Mouse (Mus musculus): Measurements from ENCODE around the gene Nr3c2. TPM values are rescaled to one million over a fixed set of nuclear protein-coding genes. Genes with fewer than 3 reads are reported as not detected.

Gene Nr3c2
- polyA plus RNA-seq, 1 experiment from 2014 or later: 1.2 TPM

DNA sequence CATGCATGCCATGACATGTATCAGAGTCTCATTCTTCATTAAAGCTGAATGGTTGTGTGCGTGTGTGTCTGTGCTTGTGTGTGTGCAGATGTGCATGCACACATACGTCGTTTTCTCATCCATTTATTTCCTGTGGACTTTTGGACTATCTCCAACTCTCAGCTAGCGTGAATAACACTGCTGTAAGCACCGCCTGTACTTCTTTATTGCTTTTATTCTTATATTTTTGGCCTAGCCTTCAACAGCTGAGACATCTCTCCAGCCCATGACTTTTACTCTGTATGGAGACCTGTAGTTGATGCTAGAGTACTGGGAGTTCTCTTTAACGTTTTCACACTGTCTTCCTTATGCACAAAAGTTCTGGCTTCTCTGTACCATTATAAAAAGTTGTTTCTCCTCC lies 332.6 kb downstream of the Nr3c2 start:
- H3K9ac ChIP-seq: no peak overlapping the region
- ATAC-seq (ENCODE audit: insufficient number of reproducible peaks, insufficient read depth, low FRiP score, low TSS enrichment): no peak
- H3K27ac ChIP-seq: no peak overlapping the region
- H3K36me3 ChIP-seq: no peaks in the 10 kb centered on the region
- H3K4me2 ChIP-seq (replicated peaks): no peak overlapping the region
- WGBS: 86% methylated on average over 6 of the region's 6 CpGs
- H3K9me3 ChIP-seq: no peaks in the 10 kb centered on the region
- no peaks in the 10 kb centered on the region for H3K27me3 ChIP-seq
- no peaks in the 10 kb centered on the region for H3K4me1 ChIP-seq
- H3K4me3 ChIP-seq: no peak overlapping the region

DNA sequence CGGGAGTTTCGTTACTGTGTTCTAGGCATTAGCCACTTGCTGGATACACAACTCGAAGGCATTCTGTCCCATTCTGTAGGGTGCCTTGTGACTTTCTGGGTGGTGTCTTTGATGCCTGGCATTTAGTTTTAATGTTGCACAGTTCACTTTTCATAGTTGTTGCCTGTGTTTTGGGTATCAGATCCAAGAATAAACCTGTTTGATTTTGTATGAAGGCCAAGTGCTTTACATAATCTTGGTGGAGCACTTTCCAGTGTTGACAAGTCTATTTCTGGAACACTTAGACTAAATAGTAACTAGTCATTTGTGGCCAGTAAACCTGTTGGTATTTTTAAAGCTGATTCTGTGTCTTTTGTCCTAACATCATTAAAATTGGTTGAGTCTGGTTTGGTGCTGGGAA lies 333.2 kb downstream of the Nr3c2 start:
- no peak for ATAC-seq (ENCODE audit: insufficient number of reproducible peaks, insufficient read depth, low FRiP score, low TSS enrichment)
- no peaks in the 10 kb centered on the region for H3K27me3 ChIP-seq
- no peak overlapping the region for H3K4me3 ChIP-seq
- H3K4me2 ChIP-seq (replicated peaks): no peak overlapping the region
- 90% methylated on average over 3 of the region's 3 CpGs for WGBS
- H3K9ac ChIP-seq: no peak overlapping the region
- no peaks in the 10 kb centered on the region for H3K9me3 ChIP-seq
- no peaks in the 10 kb centered on the region for H3K4me1 ChIP-seq
- no peaks in the 10 kb centered on the region for H3K36me3 ChIP-seq
- no peak overlapping the region for H3K27ac ChIP-seq

DNA sequence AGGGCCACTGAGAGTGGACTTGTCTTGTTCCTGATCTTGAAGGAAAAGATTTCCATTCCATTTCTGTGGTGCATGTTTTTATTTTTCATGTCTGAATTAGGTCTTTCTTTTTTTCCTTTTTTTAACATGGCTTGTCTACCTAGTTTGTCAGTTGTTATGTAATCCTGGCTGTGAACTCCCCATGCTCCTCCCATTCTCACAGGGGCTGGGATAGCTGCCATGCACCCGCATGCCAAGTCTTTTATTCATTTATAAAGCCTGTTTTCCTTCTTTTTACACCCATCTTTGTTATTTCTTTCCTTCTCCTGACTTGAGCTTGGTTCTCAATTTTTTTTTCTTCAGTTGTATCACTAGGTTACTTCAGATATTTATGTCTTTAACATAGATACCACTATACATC lies 337.5 kb downstream of the Nr3c2 start:
- no peaks in the 10 kb centered on the region; the same call in 1 of the 2 replicates for H3K4me1 ChIP-seq
- ATAC-seq (ENCODE audit: insufficient number of reproducible peaks, insufficient read depth, low FRiP score, low TSS enrichment): no peak
- no peaks in the 10 kb centered on the region for H3K36me3 ChIP-seq
- H3K4me3 ChIP-seq: no peak overlapping the region
- H3K27me3 ChIP-seq: no peaks in the 10 kb centered on the region
- no peak overlapping the region for H3K4me2 ChIP-seq (replicated peaks)
- 83% methylated on average over 1 of the region's 1 CpGs for WGBS
- H3K9ac ChIP-seq: no peak overlapping the region
- H3K9me3 ChIP-seq: no peaks in the 10 kb centered on the region
- no peak overlapping the region for H3K27ac ChIP-seq

DNA sequence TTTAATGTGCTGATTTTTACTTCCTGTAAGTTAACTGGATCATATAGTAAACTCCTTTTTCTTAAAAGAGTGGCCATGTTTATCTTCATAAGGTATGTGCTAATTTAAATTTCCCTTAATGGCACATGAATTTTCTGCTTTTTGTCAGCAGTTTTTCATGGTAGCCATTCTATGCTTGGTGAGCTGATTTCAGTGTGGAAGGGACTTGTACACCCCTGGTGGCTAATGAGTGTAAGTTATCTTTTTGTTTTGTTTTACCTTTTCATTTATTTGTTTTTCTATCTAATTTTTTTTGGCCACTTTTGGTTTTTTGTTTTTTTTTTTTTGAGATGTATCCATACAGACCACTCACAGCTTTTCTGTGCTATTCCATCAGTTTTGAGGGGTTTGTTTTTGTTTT lies 340.2 kb downstream of the Nr3c2 start:
- Histone ChIP-seq H3K4me2 (replicated peaks) (no peak overlapping the region), H3K9ac (no peak overlapping the region), H3K4me3 (no peak overlapping the region), H3K4me1 (peaks cover 4% of the 10 kb centered on the region; the same call in 1 of the 2 replicates), H3K27ac (no peak overlapping the region), H3K9me3 (no peaks in the 10 kb centered on the region), H3K36me3 (no peaks in the 10 kb centered on the region), H3K27me3 (no peaks in the 10 kb centered on the region)
- ATAC-seq (ENCODE audit: insufficient number of reproducible peaks, insufficient read depth, low FRiP score, low TSS enrichment): no peak

DNA sequence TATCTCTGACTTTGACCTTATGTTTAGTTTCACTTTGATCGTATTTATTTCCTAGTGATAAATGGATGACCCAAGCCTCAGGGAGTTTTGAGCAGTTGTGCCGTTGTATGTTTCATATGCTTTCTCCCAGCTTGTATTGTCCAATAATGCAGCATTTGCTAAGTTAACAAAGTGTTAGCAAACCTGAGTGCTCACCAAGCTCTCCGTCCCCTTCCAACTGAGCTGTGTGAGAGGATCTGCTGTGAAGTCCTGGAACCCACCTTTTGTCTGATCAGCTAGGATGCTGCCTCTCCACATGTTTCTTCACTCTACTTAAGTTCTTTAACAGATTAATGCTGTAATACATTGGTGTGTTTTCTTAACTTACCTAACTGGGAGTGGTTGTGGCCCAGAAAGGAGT lies 342.1 kb downstream of the Nr3c2 start:
- H3K27ac ChIP-seq: no peak overlapping the region
- H3K27me3 ChIP-seq: no peaks in the 10 kb centered on the region
- no peaks in the 10 kb centered on the region for H3K9me3 ChIP-seq
- no peak overlapping the region for H3K9ac ChIP-seq
- H3K4me3 ChIP-seq: no peak overlapping the region
- no peak overlapping the region for H3K4me2 ChIP-seq (replicated peaks)
- 93% methylated on average over 3 of the region's 3 CpGs for WGBS
- no peak for ATAC-seq (ENCODE audit: insufficient number of reproducible peaks, insufficient read depth, low FRiP score, low TSS enrichment)
- H3K4me1 ChIP-seq: peaks cover 5% of the 10 kb centered on the region; the same call in 1 of the 2 replicates
- no peaks in the 10 kb centered on the region for H3K36me3 ChIP-seq

DNA sequence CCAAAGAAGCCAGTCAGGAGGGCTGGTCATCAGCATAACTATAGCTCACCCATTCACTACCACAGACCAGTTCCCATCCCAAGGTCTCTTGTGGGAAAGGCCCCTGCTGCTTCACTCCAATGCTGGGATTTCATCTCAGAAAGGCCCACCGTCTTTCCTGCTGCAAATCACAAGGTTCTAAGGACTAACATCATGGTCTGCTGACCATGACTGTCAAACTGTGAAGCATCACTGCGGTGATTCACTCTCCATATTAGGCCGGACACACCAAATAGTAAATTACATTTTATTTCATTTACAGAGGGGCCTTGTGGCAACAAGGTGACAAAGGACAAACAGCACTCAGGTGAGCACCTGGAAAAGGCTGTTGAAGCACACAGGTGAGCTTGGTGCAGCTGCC lies 350.9 kb downstream of the Nr3c2 start:
- 78% methylated on average over 3 of the region's 3 CpGs for WGBS
- H3K9me3 ChIP-seq: no peaks in the 10 kb centered on the region
- no peak overlapping the region for H3K9ac ChIP-seq
- H3K36me3 ChIP-seq: peaks cover 13% of the 10 kb centered on the region; the same call in 1 of the 2 replicates
- no peak overlapping the region for H3K27ac ChIP-seq
- no peaks in the 10 kb centered on the region for H3K27me3 ChIP-seq
- no peak for ATAC-seq (ENCODE audit: insufficient number of reproducible peaks, insufficient read depth, low FRiP score, low TSS enrichment)
- H3K4me3 ChIP-seq: no peak overlapping the region
- H3K4me2 ChIP-seq (replicated peaks): no peak overlapping the region
- H3K4me1 ChIP-seq: no peaks in the 10 kb centered on the region

DNA sequence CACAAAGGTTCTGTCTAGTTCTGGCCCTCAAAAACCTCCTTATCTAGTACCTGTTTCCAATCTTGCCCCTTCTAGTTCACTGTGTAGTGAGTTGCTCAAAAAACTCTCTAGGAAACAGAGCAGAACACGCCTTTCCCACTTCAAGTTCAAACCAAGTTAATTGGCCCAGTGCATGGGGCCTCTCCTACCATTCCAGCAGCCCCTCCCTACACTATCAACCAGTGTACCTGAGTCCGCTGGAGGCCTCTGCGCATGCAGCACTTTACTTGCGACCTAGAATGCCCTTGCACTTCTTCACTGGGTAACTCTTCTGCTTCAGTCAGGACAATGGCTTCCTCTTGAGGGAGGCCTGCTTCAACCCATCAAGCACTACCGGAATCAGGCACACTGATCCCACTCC lies 351.9 kb downstream of the Nr3c2 start:
- no peak overlapping the region for H3K27ac ChIP-seq
- H3K4me2 ChIP-seq (replicated peaks): no peak overlapping the region
- no peaks in the 10 kb centered on the region for H3K9me3 ChIP-seq
- WGBS: 95% methylated on average over 5 of the region's 5 CpGs
- peaks cover 13% of the 10 kb centered on the region; the same call in 1 of the 2 replicates for H3K36me3 ChIP-seq
- no peak for ATAC-seq (ENCODE audit: insufficient number of reproducible peaks, insufficient read depth, low FRiP score, low TSS enrichment)
- no peak overlapping the region for H3K9ac ChIP-seq
- H3K27me3 ChIP-seq: no peaks in the 10 kb centered on the region
- H3K4me3 ChIP-seq: no peak overlapping the region
- H3K4me1 ChIP-seq: no peaks in the 10 kb centered on the region

DNA sequence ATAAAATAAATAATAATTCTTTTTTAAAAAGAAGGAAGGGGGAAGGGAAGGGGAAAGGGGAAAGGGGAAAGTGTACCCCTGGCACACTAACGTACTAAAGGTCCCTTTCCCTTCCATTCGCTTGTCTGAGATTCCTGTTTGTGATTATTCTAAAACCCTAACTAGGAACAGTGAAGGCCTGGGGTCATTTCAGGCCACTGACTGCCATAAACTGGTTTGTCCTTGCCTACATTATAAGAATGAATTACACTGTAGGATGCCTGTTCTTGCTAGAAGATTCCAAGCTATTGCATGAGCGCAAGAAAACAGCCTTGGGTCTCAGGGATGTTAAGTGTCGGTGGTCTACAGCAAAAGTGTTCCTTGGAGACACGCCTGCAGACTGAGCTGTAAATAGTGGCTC lies 355.2 kb downstream of the Nr3c2 start:
- Histone ChIP-seq H3K9ac (no peak overlapping the region), H3K9me3 (no peaks in the 10 kb centered on the region), H3K36me3 (peaks cover 21% of the 10 kb centered on the region; the same call in 1 of the 2 replicates), H3K27ac (no peak overlapping the region), H3K4me2 (replicated peaks) (no peak overlapping the region), H3K4me3 (no peak overlapping the region), H3K4me1 (no peaks in the 10 kb centered on the region), H3K27me3 (no peaks in the 10 kb centered on the region)
- WGBS: 77% methylated on average over 5 of the region's 5 CpGs
- no peak for ATAC-seq (ENCODE audit: insufficient number of reproducible peaks, insufficient read depth, low FRiP score, low TSS enrichment)

DNA sequence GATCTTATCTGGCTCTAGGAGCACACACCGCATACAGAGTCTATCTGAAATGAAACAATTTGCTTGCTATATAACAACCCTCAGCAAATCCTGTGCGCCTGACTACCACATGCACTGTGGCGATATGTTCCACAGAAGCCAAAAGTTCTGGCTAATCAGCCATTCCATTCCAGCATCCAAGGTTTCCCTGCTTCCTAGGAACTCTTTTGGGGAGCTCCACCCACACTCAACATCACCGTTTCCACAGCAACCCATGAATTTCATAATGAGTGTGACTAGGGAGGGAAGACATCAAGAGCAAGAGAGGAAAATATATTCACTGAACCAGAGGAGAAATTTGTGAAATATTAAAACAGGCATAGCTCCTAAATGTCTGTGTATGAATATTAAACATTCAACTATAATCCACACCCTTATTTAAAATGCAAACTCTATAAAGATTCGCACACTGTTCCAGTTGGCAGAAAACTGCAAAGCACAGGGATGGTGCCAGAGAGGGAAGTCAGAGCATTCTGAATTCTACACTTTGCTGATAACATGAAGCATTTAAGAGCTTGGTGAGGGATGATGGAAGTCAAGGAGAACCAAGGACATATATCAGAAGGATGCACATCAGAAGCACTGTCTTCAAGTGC lies 357.3 kb downstream of the Nr3c2 start:
- no peak overlapping the region for H3K4me2 ChIP-seq (replicated peaks)
- no peaks in the 10 kb centered on the region for H3K27me3 ChIP-seq
- no peaks in the 10 kb centered on the region for H3K9me3 ChIP-seq
- H3K4me1 ChIP-seq: no peaks in the 10 kb centered on the region
- no peak for ATAC-seq (ENCODE audit: insufficient number of reproducible peaks, insufficient read depth, low FRiP score, low TSS enrichment)
- 91% methylated on average over 5 of the region's 5 CpGs for WGBS
- H3K4me3 ChIP-seq: no peak overlapping the region
- no peak overlapping the region for H3K9ac ChIP-seq
- H3K36me3 ChIP-seq: peaks cover 15% of the 10 kb centered on the region; the same call in 1 of the 2 replicates
- no peak overlapping the region for H3K27ac ChIP-seq

DNA sequence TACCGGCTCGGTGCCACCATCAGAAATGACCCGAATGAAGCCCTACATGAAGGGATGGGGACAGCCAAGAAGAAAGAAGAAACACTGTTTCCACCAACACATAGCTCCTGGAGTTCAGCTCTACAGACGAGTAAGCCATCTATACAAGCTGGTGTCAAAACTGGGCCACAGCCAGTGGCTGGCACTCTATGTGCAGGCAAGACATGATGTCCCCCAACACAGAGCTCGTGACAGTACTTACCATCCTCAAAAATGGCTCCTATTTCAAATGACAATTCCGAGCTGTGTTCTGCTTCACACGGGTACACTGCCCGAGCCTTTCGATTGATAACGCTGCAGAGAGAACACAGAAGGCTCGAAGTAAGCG lies 357.8 kb downstream of the Nr3c2 start:
- Histone ChIP-seq H3K9me3 (no peaks in the 10 kb centered on the region), H3K4me1 (no peaks in the 10 kb centered on the region), H3K4me2 (replicated peaks) (no peak overlapping the region), H3K27ac (no peak overlapping the region), H3K36me3 (peaks cover 15% of the 10 kb centered on the region; the same call in 1 of the 2 replicates), H3K27me3 (no peaks in the 10 kb centered on the region), H3K4me3 (no peak overlapping the region), H3K9ac (no peak overlapping the region)
- 87% methylated on average over 12 of the region's 12 CpGs for WGBS
- ATAC-seq (ENCODE audit: insufficient number of reproducible peaks, insufficient read depth, low FRiP score, low TSS enrichment): no peak

DNA sequence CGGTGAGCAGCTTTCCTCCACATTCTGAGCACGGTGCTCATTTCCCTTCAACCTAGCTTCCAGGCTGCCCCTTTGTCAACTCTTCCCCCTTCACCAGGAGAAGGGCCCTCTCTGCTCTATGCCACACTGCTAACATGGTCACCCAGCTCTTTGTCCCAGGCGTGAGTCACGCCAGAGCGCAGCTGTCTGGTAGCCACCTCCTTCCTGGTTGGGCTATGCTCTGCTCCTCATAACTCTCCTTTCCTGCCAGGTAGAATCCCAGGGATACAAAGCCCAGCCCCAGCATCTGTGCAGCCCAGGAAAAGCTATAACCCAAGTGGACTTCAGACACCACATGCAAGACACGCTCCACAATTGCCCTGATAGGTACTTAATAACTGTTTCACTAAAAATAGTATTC lies 362.0 kb downstream of the Nr3c2 start:
- Histone ChIP-seq H3K4me3 (no peak overlapping the region), H3K4me1 (no peaks in the 10 kb centered on the region), H3K4me2 (replicated peaks) (no peak overlapping the region), H3K9me3 (no peaks in the 10 kb centered on the region), H3K36me3 (peaks cover 15% of the 10 kb centered on the region; the same call in 1 of the 2 replicates), H3K9ac (no peak overlapping the region), H3K27ac (no peak overlapping the region), H3K27me3 (no peaks in the 10 kb centered on the region)
- 93% methylated on average over 6 of the region's 6 CpGs for whole genome bisulfite sequencing
- ATAC-seq (ENCODE audit: insufficient number of reproducible peaks, insufficient read depth, low FRiP score, low TSS enrichment): no peak

DNA sequence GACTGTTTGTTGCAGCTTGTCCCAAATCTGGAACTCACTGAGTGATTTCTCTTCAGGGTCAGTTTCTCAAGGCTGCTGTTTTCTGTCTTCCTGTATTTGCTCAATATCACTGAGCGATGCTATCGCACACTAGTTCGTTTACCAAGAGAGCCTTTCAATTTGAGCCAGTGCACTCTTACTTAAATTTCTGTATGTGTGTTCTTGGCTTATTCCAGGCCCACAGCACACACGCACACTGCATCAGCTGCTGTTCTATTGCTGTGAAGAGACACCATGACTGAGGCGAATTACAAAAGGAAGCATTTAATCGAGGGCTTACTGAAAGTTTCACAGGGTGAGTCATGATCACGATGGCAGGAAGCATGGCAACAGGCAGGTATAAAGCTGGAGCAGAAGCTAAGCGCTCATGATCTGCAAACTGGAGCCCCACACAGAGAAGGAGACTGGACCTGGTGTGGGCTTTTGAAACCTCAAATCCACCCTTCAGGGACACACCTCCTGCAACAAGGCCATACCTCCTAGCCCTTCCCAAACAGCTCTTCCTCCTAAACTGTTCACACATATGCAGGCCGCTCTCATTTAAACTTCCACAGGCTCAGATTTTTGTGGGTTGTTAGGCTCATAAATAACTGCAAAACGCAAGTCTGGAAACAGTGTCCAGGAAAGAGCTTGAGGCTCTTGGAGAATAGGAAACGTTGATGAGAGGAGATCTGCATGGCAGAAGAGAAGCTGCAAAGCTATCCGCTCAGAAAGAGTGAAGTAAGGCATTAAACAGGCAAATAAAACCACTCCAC lies 363.2 kb downstream of the Nr3c2 start:
- Histone ChIP-seq H3K36me3 (peaks cover 8% of the 10 kb centered on the region; the same call in 1 of the 2 replicates), H3K4me2 (replicated peaks) (no peak overlapping the region), H3K9ac (no peak overlapping the region), H3K27ac (no peak overlapping the region), H3K27me3 (no peaks in the 10 kb centered on the region), H3K4me1 (no peaks in the 10 kb centered on the region), H3K4me3 (no peak overlapping the region), H3K9me3 (no peaks in the 10 kb centered on the region)
- ATAC-seq (ENCODE audit: insufficient number of reproducible peaks, insufficient read depth, low FRiP score, low TSS enrichment): no peak
- WGBS: 85% methylated on average over 12 of the region's 12 CpGs
